Mouse (Mus musculus): ENCODE results near the gene Tas1r2.

Tas1r2 gene

GRCm38 (mm10) chr4:139653238-139653637, at the start of gene Tas1r2:
Gene Tas1r2, plus strand, starts transcription at chr4:139653538.
- DNase-seq (ENCODE audit: low read depth, low spot score) = no peak

- DNase-seq (ENCODE audit: low read depth, low spot score) = no peak
Measured at GRCm38 (mm10) chr4:139605216-139605615, 48.1 kb upstream of the Tas1r2 start.

- DNase-seq (ENCODE audit: low read depth, low spot score) = no peak
Measured at GRCm38 (mm10) chr4:139606732-139607131, 46.6 kb upstream of the Tas1r2 start.

- DNase-seq (ENCODE audit: low read depth, low spot score) = no peak
Measured at GRCm38 (mm10) chr4:139608975-139609374, 44.4 kb upstream of the Tas1r2 start.

- DNase-seq (ENCODE audit: low read depth, low spot score) = no peak
Measured at GRCm38 (mm10) chr4:139610954-139611353, 42.4 kb upstream of the Tas1r2 start.

GRCm38 (mm10) chr4:139611542-139611953, 41.8 kb upstream of the Tas1r2 start:
- peak; percentile 83 for DNase-seq (ENCODE audit: low read depth, low spot score)

- DNase-seq (ENCODE audit: low read depth, low spot score) = peak; percentile 55
Measured at GRCm38 (mm10) chr4:139614524-139615260, 38.6 kb upstream of the Tas1r2 start.

- DNase-seq (ENCODE audit: low read depth, low spot score) = no peak
Measured at GRCm38 (mm10) chr4:139616276-139617000, 36.9 kb upstream of the Tas1r2 start.

- DNase-seq (ENCODE audit: low read depth, low spot score) = no peak
Measured at GRCm38 (mm10) chr4:139617001-139617364, 36.4 kb upstream of the Tas1r2 start.

GRCm38 (mm10) chr4:139619765-139620164, 33.6 kb upstream of the Tas1r2 start:
- DNase-seq (ENCODE audit: low read depth, low spot score) = no peak

GRCm38 (mm10) chr4:139622373-139623282, 30.7 kb upstream of the Tas1r2 start, which contains the start of gene Aldh4a1:
Gene Aldh4a1, plus strand, starts transcription at chr4:139622866.
- DNase-seq (ENCODE audit: low read depth, low spot score) = peak; percentile 100

- DNase-seq (ENCODE audit: low read depth, low spot score) = no peak
Measured at GRCm38 (mm10) chr4:139623434-139624115, 29.8 kb upstream of the Tas1r2 start.

- DNase-seq (ENCODE audit: low read depth, low spot score) = no peak
Measured at GRCm38 (mm10) chr4:139624116-139624489, 29.2 kb upstream of the Tas1r2 start.

GRCm38 (mm10) chr4:139624706-139625105, 28.6 kb upstream of the Tas1r2 start:
- peak; percentile 38 for DNase-seq (ENCODE audit: low read depth, low spot score)

- no peak for DNase-seq (ENCODE audit: low read depth, low spot score)
Measured at GRCm38 (mm10) chr4:139627361-139627760, 26.0 kb upstream of the Tas1r2 start.

- no peak for DNase-seq (ENCODE audit: low read depth, low spot score)
Measured at GRCm38 (mm10) chr4:139630171-139630570, 23.2 kb upstream of the Tas1r2 start.

- DNase-seq (ENCODE audit: low read depth, low spot score) = no peak
Measured at GRCm38 (mm10) chr4:139631141-139631540, 22.2 kb upstream of the Tas1r2 start.

GRCm38 (mm10) chr4:139631569-139632253, 21.6 kb upstream of the Tas1r2 start:
- no peak for DNase-seq (ENCODE audit: low read depth, low spot score)

GRCm38 (mm10) chr4:139632254-139632580, 21.1 kb upstream of the Tas1r2 start:
- no peak for DNase-seq (ENCODE audit: low read depth, low spot score)

GRCm38 (mm10) chr4:139636373-139636772, 17.0 kb upstream of the Tas1r2 start:
- DNase-seq (ENCODE audit: low read depth, low spot score) = peak; percentile 76

- DNase-seq (ENCODE audit: low read depth, low spot score) = no peak
Measured at GRCm38 (mm10) chr4:139637847-139638246, 15.5 kb upstream of the Tas1r2 start.

Data from brain, adult 2 months (tissue).